Mouse (Mus musculus) intestine, embryonic 14.5 days (tissue): ENCODE measurements around the gene Micu1. TPM values are rescaled to one million over a fixed set of nuclear protein-coding genes. Genes with fewer than 3 reads are reported as not detected.

Experiments
- ATAC-seq: fragments of 200-750 bp; cut with Nextera tagmentation; replicated peaks from 2 replicates; pipeline ENCODE4 v1.8.0; 2017; ENCODE audit warnings: low read depth, moderate number of reproducible peaks, moderate TSS enrichment, moderate library complexity; ENCODE audit not compliant: low FRiP score, low TSS enrichment
- DNase-seq: peaks from one replicate; pipeline ENCODE4 v3.0.0-alpha.2; 2018; ENCODE audit warnings: low spot score
- H3K27ac ChIP-seq: fragments of 300-500 bp; sonication (generic); 2 replicates; pipeline ENCODE4 v1.5.1; 2014; ENCODE audit warnings: low read depth, mild to moderate bottlenecking, control low read depth
- H3K27me3 ChIP-seq: fragments of 300-500 bp; sonication (generic); replicated peaks from 2 replicates; pipeline ENCODE4 v1.6.1; 2014; ENCODE audit warnings: low read length, control low read depth; ENCODE audit not compliant: control insufficient read depth, insufficient read depth
- H3K36me3 ChIP-seq: fragments of 300-500 bp; sonication (generic); 2 replicates; pipeline ENCODE4 v1.6.1; 2014; ENCODE audit warnings: low read length, control low read depth; ENCODE audit not compliant: control insufficient read depth, insufficient read depth
- H3K4me1 ChIP-seq: fragments of 300-500 bp; sonication (generic); replicated peaks from 2 replicates; pipeline ENCODE4 v1.6.1; 2014; ENCODE audit warnings: low read length, control low read depth, mixed read lengths; ENCODE audit not compliant: control insufficient read depth, insufficient read depth
- H3K4me2 ChIP-seq: fragments of 300-500 bp; sonication (generic); 2 replicates; pipeline ENCODE4 v1.6.1; 2014; ENCODE audit warnings: low read length
- H3K4me3 ChIP-seq: fragments of 300-500 bp; sonication (generic); 2 replicates; pipeline ENCODE4 v1.5.1; 2014; ENCODE audit warnings: low read depth, low read length, control low read depth, mixed read lengths
- H3K9ac ChIP-seq: fragments of 300-500 bp; sonication (generic); 2 replicates; pipeline ENCODE4 v1.6.1; 2014; ENCODE audit warnings: mild to moderate bottlenecking, low read length
- H3K9me3 ChIP-seq: fragments of 300-500 bp; sonication (generic); 2 replicates; pipeline ENCODE4 v1.6.1; 2016; ENCODE audit warnings: low read length, control low read depth; ENCODE audit not compliant: control insufficient read depth
- WGBS: fragments of 180-500 bp; shearing (Covaris S2); extraction: QIAGEN DNeasy Blood & Tissue Kit; methylation state at CpG from one replicate; pipeline ENCODE4 v1.1.7; 2014; 5-methylcytosine and 5-hydroxymethylcytosine counted together
- polyA plus RNA-seq: library from polyadenylated mRNA; unstranded; fragments of >200 nt; fragmentation: Nextera tagmentation; extraction: Ambion mirVana; gene quantifications from 2 replicates; pipeline ENCODE4 v1.2.1, GENCODE M21; 2014

The Micu1 gene
- polyA plus RNA-seq, 1 experiment from 2014 or later, result 65.8 TPM

DNA sequence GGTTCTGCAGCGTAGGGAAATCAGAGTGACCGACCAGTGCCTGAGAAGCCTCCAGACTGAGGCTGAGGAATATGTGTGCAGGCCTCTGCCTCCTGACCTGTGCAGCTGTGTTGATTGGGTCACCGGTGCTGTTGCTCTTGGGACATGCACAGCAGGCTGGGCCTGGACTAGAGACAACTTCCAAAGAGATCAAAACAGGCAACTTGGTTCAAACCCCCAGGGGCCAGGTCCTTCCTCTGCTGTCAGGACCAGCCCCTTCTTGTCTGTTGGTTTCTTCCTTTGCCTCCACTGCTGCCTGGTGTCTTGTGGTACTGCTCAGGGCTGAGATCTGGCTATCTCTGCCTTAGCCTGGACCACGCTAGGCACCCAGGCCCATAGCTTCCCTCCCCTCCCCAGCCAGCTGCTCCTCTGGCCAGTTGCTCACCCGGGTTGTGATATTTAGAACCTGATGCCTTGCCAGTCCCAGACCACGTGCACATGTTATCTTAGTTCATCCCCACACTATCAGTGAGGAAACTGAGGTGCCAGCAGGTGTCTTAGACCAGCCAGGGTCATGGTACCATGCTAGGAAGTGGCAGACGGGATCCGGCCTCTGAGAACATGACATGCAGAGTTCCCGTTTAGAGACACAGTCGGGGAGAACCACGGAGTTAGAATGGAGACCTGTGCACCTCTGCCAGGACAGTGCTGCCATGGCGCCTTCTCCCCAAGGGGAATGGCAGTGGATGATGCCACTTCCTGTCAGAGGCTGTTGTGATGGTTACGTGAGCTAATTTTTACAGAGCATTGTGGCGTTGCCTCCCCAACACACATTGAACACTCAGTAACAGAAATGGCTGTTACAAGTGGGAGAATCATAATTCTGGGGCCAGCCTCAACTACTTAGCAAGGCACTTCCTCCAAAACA lies 183.2 kb downstream of the Micu1 start:
- Histone ChIP-seq H3K36me3 (peaks cover 13% of the 10 kb centered on the region; the same call in 1 of the 2 replicates), H3K27ac (no peak overlapping the region), H3K9me3 (no peaks in the 10 kb centered on the region), H3K4me2 (no peak overlapping the region), H3K27me3 (no peaks in the 10 kb centered on the region), H3K4me3 (no peak overlapping the region), H3K9ac (no peak overlapping the region), H3K4me1 (peaks cover 6% of the 10 kb centered on the region)
- no peak for ATAC-seq
- DNase-seq, result no peak
- WGBS, result 90% methylated on average over 14 of the region's 14 CpGs

DNA sequence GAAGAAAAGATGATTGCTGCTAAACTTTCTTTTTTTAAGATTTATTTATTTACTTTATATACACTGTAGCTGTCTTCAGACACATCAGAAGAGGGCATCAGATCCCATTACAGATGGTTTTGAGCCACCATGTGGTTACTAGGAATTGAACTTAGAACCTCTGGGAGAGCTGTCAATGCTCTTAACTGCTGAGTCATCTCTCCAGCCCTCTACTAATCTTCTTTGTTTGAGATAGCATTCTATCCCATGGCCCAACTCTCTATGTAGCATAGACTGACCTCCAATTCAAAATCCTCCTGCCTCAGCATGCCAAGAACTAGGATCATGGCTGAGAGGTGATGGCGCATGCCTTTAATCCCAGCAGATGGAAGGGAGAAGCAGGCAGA lies 183.8 kb downstream of the Micu1 start:
- H3K9me3 ChIP-seq, result no peaks in the 10 kb centered on the region
- ATAC-seq (no peak), DNase-seq (no peak)
- H3K4me3 ChIP-seq, result no peak overlapping the region
- 96% methylated on average over 1 of the region's 1 CpGs for WGBS
- H3K9ac ChIP-seq, result no peak overlapping the region
- H3K27me3 ChIP-seq, result no peaks in the 10 kb centered on the region
- peaks cover 20% of the 10 kb centered on the region for H3K36me3 ChIP-seq
- no peak overlapping the region for H3K27ac ChIP-seq
- peaks cover under 1% of the 10 kb centered on the region for H3K4me1 ChIP-seq
- H3K4me2 ChIP-seq, result no peak overlapping the region

DNA sequence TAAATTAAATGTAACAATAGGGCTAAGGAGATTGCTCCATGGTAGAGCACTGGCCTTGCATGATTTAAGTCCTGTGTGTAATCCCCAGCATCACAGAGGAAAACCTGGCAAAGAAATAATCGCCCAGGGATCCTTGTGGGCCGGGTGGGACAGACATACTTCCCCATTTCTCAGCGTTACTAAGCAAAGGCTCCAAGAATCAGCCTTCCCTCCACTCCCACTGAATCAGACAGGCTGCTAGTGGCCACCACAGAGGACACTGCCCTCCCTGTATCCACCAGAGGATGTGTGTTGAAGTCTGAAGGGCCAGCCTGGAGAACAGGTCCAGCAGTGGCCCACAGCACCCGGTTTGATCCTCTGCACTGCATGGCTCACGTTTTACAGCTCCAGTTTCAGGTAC lies 185.2 kb downstream of the Micu1 start:
- Histone ChIP-seq H3K27me3 (no peaks in the 10 kb centered on the region), H3K4me2 (no peak overlapping the region), H3K27ac (no peak overlapping the region), H3K4me3 (no peak overlapping the region), H3K9ac (no peak overlapping the region), H3K9me3 (no peaks in the 10 kb centered on the region), H3K4me1 (no peaks in the 10 kb centered on the region), H3K36me3 (peaks cover 33% of the 10 kb centered on the region)
- WGBS, result 93% methylated on average over 5 of the region's 5 CpGs
- no peak for ATAC-seq
- no peak for DNase-seq

DNA sequence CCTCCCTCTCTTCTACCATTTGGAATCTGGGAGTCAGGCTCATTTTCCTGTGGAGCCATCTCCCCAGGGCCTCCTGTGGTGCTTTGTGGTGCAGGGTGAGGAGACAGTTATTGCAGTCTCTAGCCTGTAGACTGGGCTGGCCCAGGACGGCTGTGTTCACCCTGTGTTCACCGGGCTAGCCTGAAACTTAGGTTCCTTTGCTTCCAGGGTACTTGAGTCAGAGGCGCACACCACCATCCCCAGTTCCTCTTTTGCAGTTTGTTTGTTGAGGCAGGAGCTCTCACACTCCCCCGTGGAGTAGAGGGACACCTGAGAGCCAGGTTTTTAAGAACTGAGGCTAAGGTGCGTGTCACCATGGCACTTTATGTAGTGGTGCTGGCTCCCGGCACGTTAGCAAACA lies 187.1 kb downstream of the Micu1 start:
- Histone ChIP-seq H3K36me3 (peaks cover 46% of the 10 kb centered on the region), H3K4me2 (no peak overlapping the region), H3K9me3 (no peaks in the 10 kb centered on the region), H3K4me3 (no peak overlapping the region), H3K27ac (no peak overlapping the region), H3K4me1 (no peaks in the 10 kb centered on the region), H3K27me3 (no peaks in the 10 kb centered on the region), H3K9ac (no peak overlapping the region)
- ATAC-seq (no peak), DNase-seq (no peak)
- whole genome bisulfite sequencing, result 93% methylated on average over 7 of the region's 7 CpGs

DNA sequence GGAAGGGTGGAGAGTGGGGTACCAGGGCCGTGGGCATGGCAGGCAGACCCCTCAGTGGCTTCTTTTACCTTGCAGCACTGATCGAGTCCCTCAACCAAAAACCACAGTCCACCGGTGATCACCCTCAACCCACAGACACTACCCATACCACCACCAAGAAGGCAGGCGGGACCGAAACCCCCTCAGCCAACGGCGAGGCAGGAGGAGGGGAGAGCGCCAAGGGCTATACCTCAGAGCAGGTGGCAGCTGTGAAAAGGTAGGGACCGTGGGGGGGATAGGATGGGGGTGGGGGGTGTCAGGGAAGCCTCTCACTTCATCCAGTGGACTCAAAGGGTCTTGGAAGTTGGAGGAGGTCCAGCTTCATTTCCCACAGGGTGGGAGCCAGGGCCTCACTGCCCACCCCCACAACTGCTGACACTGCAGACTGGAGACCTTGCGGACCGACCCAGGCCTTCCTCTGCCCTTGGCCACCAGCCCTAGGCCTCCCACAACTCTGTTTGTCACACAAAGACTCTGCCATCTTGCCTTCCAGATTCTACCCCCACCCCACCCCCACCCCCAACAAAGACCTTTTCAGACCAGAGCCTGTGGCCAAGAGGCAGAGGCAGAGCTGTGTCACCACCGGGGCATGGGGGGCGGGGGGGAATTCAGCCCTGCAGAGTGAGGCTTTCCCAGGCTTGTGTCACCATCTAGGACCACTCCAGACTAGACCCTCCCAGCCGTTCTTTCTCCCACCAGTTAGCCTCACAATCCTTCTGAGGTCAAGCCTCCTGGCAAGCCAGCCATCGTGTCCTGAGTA lies 187.9 kb downstream of the Micu1 start:
- no peak for ATAC-seq
- no peaks in the 10 kb centered on the region for H3K27me3 ChIP-seq
- no peak for DNase-seq

DNA sequence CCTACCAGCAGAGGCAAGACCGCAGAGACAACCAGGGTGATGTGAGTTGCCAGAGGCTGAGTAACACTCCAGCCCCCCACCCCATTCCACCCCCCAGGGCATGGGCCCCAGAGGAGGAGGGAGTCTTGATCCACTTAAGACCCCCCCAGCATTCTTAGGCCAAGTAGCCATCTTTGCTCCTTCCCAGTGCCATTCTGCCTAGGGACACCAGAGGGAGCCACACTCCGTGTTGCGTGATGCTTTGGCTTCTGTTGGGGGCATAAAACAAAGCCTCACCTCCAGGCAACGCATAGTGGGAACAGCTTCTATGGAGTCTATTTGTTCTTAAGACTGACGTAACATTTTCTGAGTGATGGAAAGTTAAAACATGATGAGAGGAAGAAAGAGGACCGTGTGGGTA lies 190.7 kb downstream of the Micu1 start:
- H3K27me3 ChIP-seq, result no peaks in the 10 kb centered on the region
- no peak overlapping the region for H3K4me2 ChIP-seq
- no peak overlapping the region for H3K9ac ChIP-seq
- H3K36me3 ChIP-seq, result peaks cover 81% of the 10 kb centered on the region
- H3K4me1 ChIP-seq, result peaks cover 4% of the 10 kb centered on the region; the same call in 1 of the 2 replicates
- DNase-seq (peak; percentile 81), ATAC-seq (no peak)
- no peak overlapping the region for H3K27ac ChIP-seq
- no peak overlapping the region for H3K4me3 ChIP-seq
- H3K9me3 ChIP-seq, result no peaks in the 10 kb centered on the region
- WGBS, result 40% methylated on average over 6 of the region's 6 CpGs

More for the DNA sequence above, 187.9 kb downstream of the Micu1 start:
- H3K9ac ChIP-seq, result no peak overlapping the region
- 0 out of 2 replicates have a peak, but pooled peaks cover 4% of the 10 kb centered on the region for H3K4me1 ChIP-seq
- H3K9me3 ChIP-seq, result no peaks in the 10 kb centered on the region
- H3K4me3 ChIP-seq, result no peak overlapping the region
- H3K27ac ChIP-seq, result no peak overlapping the region
- H3K4me2 ChIP-seq, result no peak overlapping the region
- H3K36me3 ChIP-seq, result peaks cover 53% of the 10 kb centered on the region
- 85% methylated on average over 15 of the region's 15 CpGs for WGBS

DNA sequence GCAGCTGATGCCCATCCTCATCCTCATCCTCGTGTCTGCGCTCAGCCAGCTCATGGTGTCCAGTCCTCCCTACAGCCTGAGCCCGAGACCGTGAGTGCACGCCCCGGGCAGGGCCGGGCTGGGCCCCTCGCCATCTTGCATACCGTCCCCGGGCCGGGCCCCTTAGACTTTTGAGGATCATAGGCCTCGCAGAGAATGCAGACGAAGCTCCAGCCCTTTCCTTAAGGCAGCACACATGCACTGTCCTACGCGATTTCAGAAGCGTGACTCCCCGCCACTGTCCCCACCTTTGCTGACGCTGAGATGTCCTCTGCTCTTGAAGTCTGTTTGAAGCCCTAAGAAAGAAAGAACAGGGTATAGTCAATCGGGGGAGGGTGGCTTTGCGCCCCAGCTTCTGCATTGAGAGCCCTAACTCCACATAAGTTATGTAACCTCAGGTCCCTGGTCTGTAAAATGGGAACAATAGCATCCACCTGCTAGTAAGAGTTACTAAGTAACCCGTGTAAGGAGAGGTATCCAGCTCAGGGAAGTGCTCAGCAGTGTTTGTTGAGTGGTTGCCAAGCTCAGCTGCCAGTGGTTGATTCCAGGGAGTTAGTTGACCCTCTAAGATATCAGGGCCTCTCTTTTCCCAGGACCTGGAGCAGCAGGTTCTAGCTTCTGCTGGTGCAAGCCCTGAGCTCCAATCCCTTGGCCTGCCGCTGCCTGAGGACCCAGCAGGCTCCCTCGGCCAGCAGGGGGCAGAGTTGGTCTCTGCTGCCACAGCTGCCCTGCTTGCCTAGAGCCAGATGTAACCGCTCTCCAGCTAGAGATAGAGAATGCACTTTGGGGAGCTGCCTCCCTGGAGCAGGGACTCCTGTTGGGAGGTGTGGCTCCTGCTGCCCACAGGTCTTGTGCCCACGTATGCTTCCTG lies 192.2 kb downstream of the Micu1 start:
- Histone ChIP-seq H3K36me3 (peaks cover 87% of the 10 kb centered on the region), H3K4me2 (no peak overlapping the region)

More for the DNA sequence above, 192.2 kb downstream of the Micu1 start:
- no peaks in the 10 kb centered on the region for H3K9me3 ChIP-seq
- H3K4me1 ChIP-seq, result peaks cover 18% of the 10 kb centered on the region
- 84% methylated on average over 25 of the region's 25 CpGs for WGBS
- no peak overlapping the region for H3K27ac ChIP-seq
- no peak overlapping the region for H3K9ac ChIP-seq
- no peaks in the 10 kb centered on the region for H3K27me3 ChIP-seq
- peak; percentile 93 for DNase-seq
- no peak overlapping the region for H3K4me3 ChIP-seq
- no peak; the same call in 1 of the 2 replicates for ATAC-seq
